Mouse (Mus musculus): ENCODE data around the gene Gm38392. TPM values are rescaled to one million over a fixed set of nuclear protein-coding genes. Genes with fewer than 3 reads are reported as not detected.

The Gm38392 gene
- total RNA-seq, 2 experiments from 2014 or later: 0.22 TPM; not detected in 1

- intact Hi-C loops (cut with DNase I): no loop called here
- no peak for DNase-seq (ENCODE audit: low spot score)
Observed at GRCm38 (mm10) chr3:88205563-88206491, 81.2 kb downstream of the Gm38392 start.

- intact Hi-C loops (cut with DNase I): no loop called here
Observed at GRCm38 (mm10) chr3:88205176-88205562, 81.8 kb downstream of the Gm38392 start.

GRCm38 (mm10) chr3:88204751-88205150 is 82.3 kb downstream of the Gm38392 start:
- intact Hi-C loops (cut with DNase I): no loop called here
- DNase-seq (ENCODE audit: low spot score): no peak

More at GRCm38 (mm10) chr3:88205176-88205562, 81.8 kb downstream of the Gm38392 start:
- DNase-seq (ENCODE audit: low spot score): no peak

- DNase-seq (ENCODE audit: low spot score): no peak
- intact Hi-C loops (cut with DNase I): no loop called here
Observed at GRCm38 (mm10) chr3:88203999-88204700, 82.9 kb downstream of the Gm38392 start.

- DNase-seq (ENCODE audit: low spot score): no peak
- intact Hi-C loops (cut with DNase I): no loop called here
Observed at GRCm38 (mm10) chr3:88203456-88203855, 83.6 kb downstream of the Gm38392 start.

GRCm38 (mm10) chr3:88202986-88203385 is 84.0 kb downstream of the Gm38392 start:
- no peak for DNase-seq (ENCODE audit: low spot score)
- intact Hi-C loops (cut with DNase I): no loop called here

- intact Hi-C loops (cut with DNase I): no loop called here
- no peak for DNase-seq (ENCODE audit: low spot score)
Observed at GRCm38 (mm10) chr3:88201640-88202039, 85.4 kb downstream of the Gm38392 start.

- intact Hi-C loops (cut with DNase I): no loop called here
- DNase-seq (ENCODE audit: low spot score): no peak
Observed at GRCm38 (mm10) chr3:88200972-88201330, 86.1 kb downstream of the Gm38392 start.

GRCm38 (mm10) chr3:88200161-88200971 is 86.6 kb downstream of the Gm38392 start:
- DNase-seq (ENCODE audit: low spot score): no peak

GRCm38 (mm10) chr3:88199541-88200110 is 87.4 kb downstream of the Gm38392 start:
- intact Hi-C loops (cut with DNase I): no loop called here
- DNase-seq (ENCODE audit: low spot score): no peak

More at GRCm38 (mm10) chr3:88200161-88200971, 86.6 kb downstream of the Gm38392 start:
- intact Hi-C loops (cut with DNase I): no loop called here

GRCm38 (mm10) chr3:88198505-88199020 is 88.4 kb downstream of the Gm38392 start:
- intact Hi-C loops (cut with DNase I): no loop called here
- DNase-seq (ENCODE audit: low spot score): no peak

- intact Hi-C loops (cut with DNase I): no loop called here
- no peak for DNase-seq (ENCODE audit: low spot score)
Observed at GRCm38 (mm10) chr3:88197741-88198504, 89.1 kb downstream of the Gm38392 start.

Small RNA genes lying within 50 kb of the gene (microRNA-seq; reads per million reads assigned to microRNA genes)
- gene Gm25641 (not detected), gene Mir3093 (not detected), gene Mir9-1 (not detected)

Other genes with a start within 250 kb of the Gm38392 start
- gene Gpatch4, start 244.1 kb downstream of the Gm38392 start, total RNA-seq (2021): 10 to 100 TPM in 1 of 2 experiments, 1 to 10 TPM in 1; 7.8 to 10.2 TPM
- 10 to 100 TPM; 64.1 to 71.5 TPM for gene Naxe, start 228.7 kb downstream of the Gm38392 start, total RNA-seq (2021)
- gene Ttc24, start 208.9 kb downstream of the Gm38392 start, total RNA-seq (2021): not detected
- gene Iqgap3, start 205.2 kb downstream of the Gm38392 start, total RNA-seq (2021): 1 to 10 TPM in 1 of 2 experiments, under 1 TPM in 1; 0.75 to 1.0 TPM
- 100 to 1,000 TPM; 111 to 122 TPM for gene Mef2d, start 144.8 kb downstream of the Gm38392 start, total RNA-seq (2021)
- not detected for gene Rhbg, start 32.5 kb downstream of the Gm38392 start, total RNA-seq (2021)
- 1 to 10 TPM; 4.8 to 5.4 TPM for gene Tsacc, start 9.8 kb upstream of the Gm38392 start, total RNA-seq (2021)
- gene Cct3, start 9.9 kb upstream of the Gm38392 start, total RNA-seq (2021): 100 to 1,000 TPM; 184 to 199 TPM
- gene Glmp, start 37.8 kb upstream of the Gm38392 start, total RNA-seq (2021): 10 to 100 TPM; 71.9 to 79.7 TPM
- 1 to 10 TPM; 1.8 to 2.2 TPM for gene Tmem79, start 48.9 kb upstream of the Gm38392 start, total RNA-seq (2021)
- 10 to 100 TPM; 42.9 to 45.5 TPM for gene Smg5, start 49.0 kb upstream of the Gm38392 start, total RNA-seq (2021)
- under 1 TPM; 0.39 to 0.42 TPM for gene Paqr6, start 77.4 kb upstream of the Gm38392 start, total RNA-seq (2021)
- gene Bglap3, start 85.5 kb upstream of the Gm38392 start, total RNA-seq (2021): not detected
- gene Bglap2, start 91.5 kb upstream of the Gm38392 start, total RNA-seq (2021): not detected
- gene Bglap, start 97.3 kb upstream of the Gm38392 start, total RNA-seq (2021): not detected
- gene Pmf1, start 123.1 kb upstream of the Gm38392 start, total RNA-seq (2021): 10 to 100 TPM; 19.1 to 20.5 TPM
- gene Slc25a44, start 137.9 kb upstream of the Gm38392 start, total RNA-seq (2021): 10 to 100 TPM; 11.2 to 13.2 TPM
- 1 to 10 TPM; 1.9 to 3.7 TPM for gene Sema4a, start 174.0 kb upstream of the Gm38392 start, total RNA-seq (2021)
- 100 to 1,000 TPM; 121 to 132 TPM for gene Lmna, start 222.7 kb upstream of the Gm38392 start, total RNA-seq (2021)
- under 1 TPM; 0.39 to 0.61 TPM for gene Mex3a, start 245.2 kb upstream of the Gm38392 start, total RNA-seq (2021)

Measured in heart, postnatal 25 days (tissue).